Mouse (Mus musculus) ES-CJ7 (cell line): Measurements from ENCODE around the gene Prkn.

Experiments used
- DNase-seq: peaks from one replicate; pipeline ENCODE4 v3.0.0; 2011; ENCODE audit warnings: low read depth, low spot score

Gene Prkn

GRCm38 (mm10) chr17:11644016-11644415, 803.8 kb downstream of the Prkn start:
- DNase-seq: no peak

DNA sequence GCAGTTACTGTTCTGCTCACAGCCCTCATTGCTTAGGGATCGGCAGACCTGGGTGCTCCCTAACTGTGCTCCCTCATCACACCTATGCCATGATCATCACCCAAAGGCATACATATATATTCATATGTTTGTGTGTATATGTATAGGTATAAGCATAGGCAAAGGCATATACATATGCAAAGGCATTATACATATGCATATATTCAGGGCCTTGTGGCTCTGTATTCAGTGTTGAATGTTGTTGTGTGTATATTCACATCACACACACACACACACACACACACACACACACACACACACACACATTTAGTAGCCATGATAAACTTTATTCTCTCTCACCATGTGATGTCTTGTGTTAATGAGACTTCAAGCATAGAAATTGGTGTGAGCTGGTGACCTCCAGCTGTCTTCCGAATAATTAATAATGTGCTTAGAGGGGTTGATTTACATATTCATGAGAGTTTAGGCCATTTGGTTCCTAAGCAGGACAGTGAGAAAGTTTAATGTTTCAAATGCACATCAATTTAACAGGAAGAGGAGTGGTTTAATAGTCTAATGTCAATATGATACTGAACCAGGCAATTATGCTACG, 804.8 kb downstream of the Prkn start:
- no peak for DNase-seq

DNA sequence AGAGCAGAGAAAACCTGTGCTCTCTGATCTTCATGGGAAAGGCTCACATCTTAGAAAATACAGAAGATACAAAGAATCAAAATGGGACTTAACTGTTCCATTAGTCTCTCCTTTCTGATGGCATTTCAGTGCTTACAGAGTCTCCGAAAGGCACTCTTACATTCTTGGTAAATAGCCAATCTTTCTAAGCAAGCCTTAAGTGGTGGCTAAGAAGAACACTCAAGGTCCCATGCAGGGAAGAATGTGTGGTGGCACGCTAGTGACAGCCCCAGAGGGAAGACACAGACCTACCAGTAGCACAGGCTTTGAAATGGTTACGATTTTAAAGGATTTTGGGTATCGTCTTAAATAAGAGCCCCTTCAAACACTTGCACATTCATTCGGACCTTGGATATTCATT, 816.2 kb downstream of the Prkn start:
- no peak for DNase-seq

- DNase-seq: no peak
These were observed 816.7 kb downstream of the Prkn start for GRCm38 (mm10) chr17:11656878-11657277.

GRCm38 (mm10) chr17:11661898-11662297, 821.7 kb downstream of the Prkn start:
- no peak for DNase-seq

DNA sequence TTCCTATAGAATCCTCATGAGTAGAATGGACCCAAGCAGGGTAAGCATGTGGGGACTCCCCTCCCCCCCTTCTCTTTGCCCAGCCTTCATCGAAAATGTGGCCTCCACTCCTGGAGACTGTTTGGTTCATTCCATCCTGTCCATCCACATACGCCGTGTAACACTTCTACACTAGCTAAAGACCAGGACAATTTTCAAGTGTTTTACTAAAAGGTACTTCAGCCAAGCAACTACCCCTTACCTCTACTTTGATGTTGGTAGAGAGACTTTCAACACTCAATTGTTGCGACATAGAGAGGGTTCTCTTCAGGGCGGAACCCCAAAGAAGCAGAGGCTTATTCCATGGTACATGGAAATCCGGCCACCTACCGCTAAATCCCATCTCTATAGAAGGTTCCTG, 823.3 kb downstream of the Prkn start:
- no peak for DNase-seq

DNA sequence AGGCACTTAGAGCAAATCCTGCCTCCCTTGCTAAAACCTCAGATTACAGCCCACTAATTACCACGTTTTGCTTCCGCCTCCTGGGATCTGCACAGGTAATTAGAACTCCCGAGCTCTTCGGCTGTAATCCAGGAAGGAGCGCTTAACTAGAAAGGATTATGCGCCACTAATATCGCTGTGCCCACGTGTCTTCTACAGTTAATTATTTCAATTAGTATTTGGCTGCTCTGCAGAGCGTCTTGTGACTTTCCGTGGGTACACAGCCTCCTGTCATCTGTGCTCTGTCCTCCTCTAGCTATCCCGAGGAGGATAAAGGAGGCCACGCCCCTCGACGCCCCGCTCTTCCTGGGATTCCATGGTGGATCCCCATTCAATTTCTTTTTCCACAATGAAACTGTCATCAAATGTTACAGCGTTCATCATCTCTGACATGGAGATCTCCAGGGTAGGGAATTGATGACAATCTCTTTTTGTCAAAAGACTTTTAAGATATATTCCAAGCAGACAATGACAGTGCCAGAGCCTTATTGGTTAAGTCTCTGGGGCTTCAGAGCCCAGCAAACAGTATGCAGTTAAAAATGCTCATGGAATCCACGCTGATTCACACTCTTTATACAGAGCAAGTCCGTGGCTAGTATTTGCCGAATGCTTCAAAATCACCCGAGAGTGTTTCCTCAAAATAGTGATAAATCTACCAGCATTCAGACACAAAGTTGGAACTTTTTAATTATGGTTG, 824.6 kb downstream of the Prkn start:
- no peak for DNase-seq

DNA sequence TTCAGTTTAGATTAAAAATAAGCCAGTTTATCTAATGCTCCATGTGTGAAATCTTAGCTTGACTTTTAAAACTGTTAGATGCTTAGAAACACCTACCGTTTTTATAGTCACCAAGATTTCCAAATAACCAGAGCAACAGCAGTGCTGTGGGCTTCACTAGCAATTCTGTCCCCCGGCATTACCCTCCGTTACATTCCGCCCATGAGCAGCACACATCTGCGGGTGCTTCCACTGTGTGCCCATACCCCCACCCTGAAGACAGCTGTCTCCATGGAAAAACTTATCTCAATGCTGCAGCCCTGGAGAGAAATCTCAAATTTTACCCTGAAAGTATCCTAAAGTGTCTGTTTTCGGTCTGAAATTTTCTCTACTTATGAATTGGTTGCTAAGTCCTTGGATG, 839.5 kb downstream of the Prkn start:
- no peak for DNase-seq

DNA sequence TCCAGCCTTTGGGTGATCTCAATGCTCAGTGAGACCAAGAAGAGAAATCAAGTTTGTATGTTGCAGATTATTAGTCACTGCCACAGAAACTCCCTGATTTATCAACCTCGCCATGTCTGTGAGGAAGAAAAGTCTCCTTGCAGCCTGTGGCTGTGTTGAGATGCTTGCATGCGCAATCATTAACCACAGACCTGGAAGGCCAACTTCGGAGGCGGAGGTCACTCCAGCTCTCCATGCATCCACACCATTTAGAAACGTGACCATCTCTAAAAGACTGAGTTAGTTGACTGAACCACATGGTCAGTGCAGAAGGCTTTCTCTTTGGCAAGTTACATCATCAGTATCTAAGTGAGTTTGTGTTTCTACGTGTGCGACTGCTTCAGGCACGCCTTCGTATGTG, 840.3 kb downstream of the Prkn start:
- DNase-seq: no peak

DNA sequence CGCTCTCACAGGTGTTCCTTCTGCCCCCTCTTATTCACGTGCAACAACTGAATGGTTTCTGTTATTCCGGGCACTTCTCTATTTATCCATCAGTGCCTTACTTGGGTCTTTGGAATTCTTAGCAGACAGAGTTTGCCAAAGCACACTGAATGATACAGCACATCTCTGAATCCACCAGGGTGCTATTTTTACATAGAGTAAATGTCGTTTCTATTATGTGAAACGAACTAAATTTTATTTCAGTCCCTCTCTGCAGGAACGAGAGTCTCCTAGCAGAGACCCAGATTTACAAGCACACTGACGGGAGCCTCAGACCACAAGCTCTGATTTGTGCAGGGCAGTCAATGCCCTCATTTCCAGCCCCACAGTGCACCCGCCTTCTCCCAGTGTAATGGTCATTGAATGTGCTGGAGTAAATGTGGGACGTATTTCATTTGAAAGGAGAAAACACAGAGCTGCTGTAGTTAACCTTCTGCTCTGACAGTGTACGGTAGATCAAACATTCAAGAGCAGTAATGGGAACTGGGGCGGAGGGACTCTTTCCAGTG, 841.7 kb downstream of the Prkn start:
- DNase-seq: no peak

DNA sequence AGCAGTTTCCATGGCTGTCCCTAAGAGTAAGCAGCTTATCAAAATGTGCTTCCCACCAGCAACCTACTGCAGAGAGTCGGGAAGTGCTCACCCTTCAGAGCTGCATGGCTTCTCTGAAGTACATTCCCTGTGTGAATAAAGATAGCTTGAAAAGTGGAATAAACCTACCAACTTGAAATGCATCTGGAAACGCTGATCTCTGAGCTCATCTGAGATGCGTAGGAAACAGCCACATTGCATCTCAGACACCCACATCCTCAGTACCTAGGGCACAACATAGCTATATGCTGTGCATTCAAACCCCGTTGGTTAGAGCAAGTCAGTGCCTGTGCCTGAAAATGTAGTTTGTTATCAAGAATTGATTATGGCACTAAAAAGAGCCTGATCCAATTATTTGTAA, 864.8 kb downstream of the Prkn start:
- no peak for DNase-seq

GRCm38 (mm10) chr17:11705761-11706160, 865.6 kb downstream of the Prkn start:
- no peak for DNase-seq

DNA sequence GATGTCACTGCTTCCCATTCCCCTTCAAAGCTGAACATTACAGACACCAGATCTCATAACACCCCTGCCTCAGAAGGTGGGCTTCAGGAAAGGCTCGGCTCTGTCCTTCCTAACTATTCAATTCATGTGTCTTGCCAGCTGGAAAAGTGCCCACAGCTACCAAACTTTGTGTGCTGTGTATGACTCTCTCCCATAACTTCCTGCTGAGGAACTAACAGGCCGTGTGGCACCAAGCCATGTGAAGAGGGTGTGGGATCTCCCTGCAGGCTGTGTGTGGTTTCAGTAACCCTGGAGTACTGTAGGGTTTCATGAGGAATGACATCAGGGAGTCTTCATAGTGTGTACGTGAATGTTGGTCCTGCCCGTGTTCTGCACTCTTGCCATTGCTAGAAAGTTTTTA, 871.9 kb downstream of the Prkn start:
- no peak for DNase-seq

- no peak for DNase-seq
These were observed 879.6 kb downstream of the Prkn start for GRCm38 (mm10) chr17:11719801-11720200.

GRCm38 (mm10) chr17:11721906-11722305, 881.7 kb downstream of the Prkn start:
- DNase-seq: peak; percentile 4

DNA sequence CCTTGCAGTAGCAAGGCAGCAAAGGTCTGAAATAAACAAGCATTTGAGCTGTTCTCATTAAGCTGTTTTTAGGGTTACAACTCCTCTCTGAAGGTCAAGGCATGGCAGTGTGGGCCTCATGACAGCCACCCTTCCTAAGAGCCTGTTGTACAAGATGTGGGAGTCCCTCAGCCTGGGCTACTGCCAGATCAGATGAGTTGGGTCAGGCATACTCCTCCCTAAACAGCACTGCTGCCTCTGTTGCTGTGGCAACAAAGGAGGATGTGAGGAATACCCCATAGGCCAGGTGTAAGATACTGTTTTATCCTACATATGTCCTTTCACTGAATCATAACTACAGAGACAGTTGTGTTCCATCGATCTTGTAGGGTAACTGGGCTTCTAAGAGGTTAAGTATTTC, 882.3 kb downstream of the Prkn start:
- DNase-seq: no peak

GRCm38 (mm10) chr17:11724135-11724534, 884.0 kb downstream of the Prkn start:
- no peak for DNase-seq

GRCm38 (mm10) chr17:11727101-11727500, 886.9 kb downstream of the Prkn start:
- DNase-seq: no peak

DNA sequence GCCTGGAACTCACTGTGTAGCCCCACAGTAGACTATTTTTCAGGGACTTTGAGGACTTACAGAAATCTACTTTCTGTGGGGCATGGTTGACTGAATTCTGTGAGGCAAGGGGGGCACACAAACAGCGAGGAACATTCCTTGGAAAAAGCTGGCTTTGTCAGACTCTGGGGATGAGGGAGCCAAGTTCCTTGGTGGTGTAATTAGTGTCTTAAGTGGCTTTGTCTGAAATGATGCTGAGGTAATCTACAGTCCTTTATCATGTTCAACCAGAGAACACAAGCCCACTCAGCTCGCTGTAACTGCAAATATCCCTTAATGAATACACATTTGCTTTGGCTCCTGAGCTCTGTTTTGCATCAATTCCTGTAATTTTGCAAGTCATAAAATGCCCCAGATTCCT, 888.1 kb downstream of the Prkn start:
- DNase-seq: no peak

DNA sequence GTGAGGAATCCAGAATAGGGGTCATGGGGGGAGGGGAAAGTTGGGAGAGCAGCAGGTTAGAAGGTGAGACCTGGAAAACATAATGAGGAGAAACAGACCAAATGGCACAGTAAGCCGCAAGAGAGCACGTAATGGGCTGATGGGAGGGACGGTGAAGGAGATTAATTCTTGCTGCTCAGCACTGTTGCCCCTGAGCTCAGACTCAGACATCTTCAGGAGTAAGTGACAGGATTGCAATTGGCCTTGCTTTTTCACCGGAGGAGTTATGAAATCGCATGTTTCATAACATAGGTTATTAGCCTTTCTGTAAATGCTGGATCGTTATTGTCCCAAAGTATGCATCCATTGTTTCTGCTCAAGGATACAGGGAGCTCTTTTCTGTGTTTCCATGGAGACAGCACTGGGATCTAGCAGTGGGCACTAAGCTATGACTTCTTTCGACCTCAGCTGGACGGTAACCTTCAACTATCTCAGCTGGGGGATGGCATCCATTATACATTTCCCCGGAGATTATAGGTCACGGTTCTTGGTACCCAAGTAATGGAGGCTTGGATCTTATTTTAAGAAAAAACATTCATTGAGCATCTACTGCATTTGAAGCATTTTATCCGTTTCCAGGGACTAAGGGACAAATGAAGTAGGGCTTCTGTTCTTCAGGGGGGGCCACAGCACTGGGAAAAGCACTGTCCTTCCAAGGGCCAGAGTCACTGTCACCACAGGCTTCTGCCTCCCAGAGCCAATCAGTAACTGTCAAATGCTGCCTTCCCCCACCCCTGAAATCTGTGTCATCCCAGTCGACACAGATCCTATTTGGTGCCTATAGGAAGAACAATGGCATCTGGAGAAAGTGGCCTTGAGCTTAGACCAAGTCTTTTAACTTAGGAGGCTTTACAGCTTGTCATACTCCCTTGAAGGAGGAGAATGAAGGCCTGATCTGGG, 890.7 kb downstream of the Prkn start:
- DNase-seq: no peak

- no peak for DNase-seq
These were observed 895.1 kb downstream of the Prkn start for GRCm38 (mm10) chr17:11735158-11735877.

DNA sequence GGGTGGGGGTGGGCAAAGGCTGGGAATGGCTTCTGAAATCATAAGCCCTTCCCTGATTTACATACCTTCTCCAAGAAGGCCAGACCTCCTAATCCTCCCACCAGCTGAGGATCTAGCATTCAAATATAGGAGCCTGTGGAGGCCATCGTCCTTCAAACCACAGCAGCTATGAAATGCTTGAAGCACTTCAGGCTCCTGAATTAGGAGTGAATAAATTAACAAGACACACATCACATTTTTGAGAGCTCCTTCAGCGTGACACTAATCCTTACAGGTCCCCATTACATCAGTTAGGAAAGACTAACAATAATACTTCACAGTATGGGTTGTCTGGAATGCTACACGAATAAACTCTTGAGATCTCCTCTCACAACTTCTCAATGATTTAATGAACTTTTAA, 896.3 kb downstream of the Prkn start:
- no peak for DNase-seq
